Mouse (Mus musculus): ENCODE data around the gene Atg9b. TPM values are rescaled to one million over a fixed set of nuclear protein-coding genes. Genes with fewer than 3 reads are reported as not detected.

Gene Atg9b
- total and polyA plus RNA-seq, 2 experiments = 0.09 to 0.35 TPM

DNA sequence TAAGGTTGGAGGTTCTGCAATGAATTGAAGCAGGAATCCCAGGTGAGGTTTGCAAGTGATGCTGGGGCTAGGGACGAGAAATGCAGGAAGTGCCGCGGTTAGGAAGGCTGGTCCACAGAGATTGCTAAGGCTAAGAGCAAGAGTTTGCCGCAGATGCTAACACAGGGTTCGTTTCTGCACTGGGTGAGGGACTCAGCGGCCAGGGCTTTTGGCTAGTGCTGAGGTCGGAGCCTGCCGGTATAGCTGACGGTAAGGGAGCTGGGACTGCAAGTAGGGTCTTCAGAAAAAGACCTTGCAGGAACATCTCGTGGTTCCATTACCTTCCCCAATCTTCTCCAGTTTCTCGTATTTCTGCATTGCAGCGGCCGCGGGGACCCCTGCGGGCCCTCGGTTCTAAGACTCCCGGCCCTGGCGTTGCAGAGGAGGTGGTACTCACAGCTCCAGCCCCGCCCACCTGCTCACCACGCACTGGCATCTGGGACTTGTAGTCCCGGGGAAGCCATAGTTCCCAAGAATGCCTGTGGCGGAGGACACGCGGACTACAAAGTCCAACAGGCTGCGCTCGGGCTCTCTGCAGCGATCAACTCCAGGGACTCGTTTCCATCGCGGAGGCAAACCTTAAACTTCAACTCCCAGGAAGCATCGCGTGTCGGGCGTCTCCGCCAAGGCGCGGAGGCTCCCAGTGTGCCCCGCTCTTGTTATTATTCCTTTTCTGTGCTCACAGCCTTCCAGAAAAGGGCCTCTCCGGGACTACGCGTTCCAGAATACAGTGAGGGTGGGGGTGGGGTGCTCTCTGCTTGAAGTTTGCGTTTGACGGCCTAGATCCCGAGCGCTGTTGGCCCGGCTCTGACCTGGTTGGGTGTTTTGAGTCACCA lies 31.4 kb upstream of the Atg9b start, which contains the start of the genes Cdk5 and Slc4a2:
Gene Cdk5 (minus strand): TSS at position 402 of the 875 bp plus-strand sequence.
Gene Slc4a2 (plus strand): TSS at position 709 of the 875 bp plus-strand sequence.
- H3K4me1 ChIP-seq (ENCODE audit: control insufficient read depth, insufficient read depth, low read length) = peaks cover 12% of the 10 kb centered on the region

DNA sequence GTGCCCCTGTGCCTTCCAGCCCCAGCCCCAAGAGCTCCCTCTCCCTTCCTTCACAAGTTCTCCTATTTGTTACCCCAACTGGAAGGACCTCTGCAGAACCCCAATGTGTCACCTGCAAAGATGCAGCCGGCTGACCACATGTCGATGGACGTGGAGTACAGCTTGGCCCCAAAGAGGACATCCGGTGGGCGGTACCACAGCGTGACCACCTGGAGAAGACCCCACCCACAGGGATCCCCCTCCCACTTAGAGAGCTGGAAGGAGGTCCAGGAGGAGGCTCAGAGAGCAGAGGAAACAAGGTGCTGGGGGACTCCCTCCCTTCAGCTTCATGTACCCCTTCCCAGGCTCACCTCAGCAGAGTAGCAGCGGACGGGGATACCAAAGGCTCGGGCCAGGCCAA lies 28.4 kb upstream of the Atg9b start:
- Histone ChIP-seq H3K27me3 (ENCODE audit: control insufficient read depth, insufficient read depth, low read length) (no peaks in the 10 kb centered on the region), H3K79me2 (ENCODE audit: control insufficient read depth, insufficient read depth, low read length) (peaks cover 2% of the 10 kb centered on the region; the same call in 1 of the 2 replicates), H3K4me1 (ENCODE audit: control insufficient read depth, insufficient read depth, low read length) (peaks cover 5% of the 10 kb centered on the region; the same call in 1 of the 2 replicates), H3K36me3 (ENCODE audit: control insufficient read depth, insufficient read depth, low read length) (no peaks in the 10 kb centered on the region), H3K27ac (replicated peaks; ENCODE audit: insufficient read depth, low read depth, low read length) (no peak overlapping the region), H3K4me3 (ENCODE audit: insufficient read depth, low read depth, low read length) (no peak overlapping the region), H3K9ac (ENCODE audit: low read depth, low read length) (no peak overlapping the region)
- DNase-seq (ENCODE audit: extremely low read depth, low read depth, low spot score) = no peak
- 99% methylated on average over 9 of the region's 9 CpGs for WGBS
- TF ChIP-seq POLR2A (IDR thresholded peaks at IDR 0.05; ENCODE audit: extremely low read depth, insufficient read depth, low read length) = no peak
- TF ChIP-seq CTCF (IDR thresholded peaks at IDR 0.05; ENCODE audit: low read depth, low read length) = no peak

More for the DNA sequence above, 31.4 kb upstream of the Atg9b start, which contains the start of the genes Cdk5 and Slc4a2:
- H3K9ac ChIP-seq (ENCODE audit: low read depth, low read length) = peak within 1 kb of the TSS; percentile 95
- H3K27ac ChIP-seq (replicated peaks; ENCODE audit: insufficient read depth, low read depth, low read length) = peak within 1 kb of the TSS; percentile 87
- H3K36me3 ChIP-seq (ENCODE audit: control insufficient read depth, insufficient read depth, low read length) = no peaks in the 10 kb centered on the region
- peak within 1 kb of the TSS; percentile 76 for H3K4me3 ChIP-seq (ENCODE audit: insufficient read depth, low read depth, low read length)
- WGBS = under 1% methylated on average over 46 of the region's 46 CpGs
- no peak for TF ChIP-seq CTCF (IDR thresholded peaks at IDR 0.05; ENCODE audit: low read depth, low read length)
- TF ChIP-seq POLR2A (IDR thresholded peaks at IDR 0.05; ENCODE audit: extremely low read depth, insufficient read depth, low read length) = peak; percentile 59; the same call in 1 of the 2 replicates
- peaks cover 5% of the 10 kb centered on the region; the same call in 1 of the 2 replicates for H3K79me2 ChIP-seq (ENCODE audit: control insufficient read depth, insufficient read depth, low read length)
- H3K27me3 ChIP-seq (ENCODE audit: control insufficient read depth, insufficient read depth, low read length) = no peaks in the 10 kb centered on the region
- DNase-seq (ENCODE audit: extremely low read depth, low read depth, low spot score) = peak; percentile 99

DNA sequence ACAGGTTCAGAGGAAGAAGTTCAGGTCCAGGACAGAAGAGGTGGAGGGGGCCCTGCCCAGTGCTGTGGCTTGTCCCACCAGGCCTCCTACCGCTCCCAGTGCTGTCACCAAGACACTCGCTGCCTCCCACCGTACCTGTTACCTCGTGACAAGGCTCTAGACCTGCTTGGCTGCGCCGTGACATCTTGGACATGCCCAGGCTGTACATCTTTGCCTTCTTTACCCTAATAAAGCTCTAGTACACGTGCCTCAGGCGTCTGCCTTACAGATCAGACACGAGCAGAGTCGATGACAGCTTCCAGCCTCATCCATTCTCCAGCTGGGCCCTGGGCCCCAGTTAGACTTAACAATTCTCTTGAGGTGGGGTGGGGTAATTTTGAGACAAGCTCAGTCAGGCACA lies 25.6 kb upstream of the Atg9b start:
- Histone ChIP-seq H3K27ac (replicated peaks; ENCODE audit: insufficient read depth, low read depth, low read length) (no peak overlapping the region), H3K9ac (ENCODE audit: low read depth, low read length) (no peak overlapping the region), H3K4me1 (ENCODE audit: control insufficient read depth, insufficient read depth, low read length) (no peaks in the 10 kb centered on the region), H3K79me2 (ENCODE audit: control insufficient read depth, insufficient read depth, low read length) (0 out of 2 replicates have a peak, but pooled peaks cover under 1% of the 10 kb centered on the region), H3K4me3 (ENCODE audit: insufficient read depth, low read depth, low read length) (no peak overlapping the region), H3K27me3 (ENCODE audit: control insufficient read depth, insufficient read depth, low read length) (no peaks in the 10 kb centered on the region), H3K36me3 (ENCODE audit: control insufficient read depth, insufficient read depth, low read length) (no peaks in the 10 kb centered on the region)
- TF ChIP-seq CTCF (IDR thresholded peaks at IDR 0.05; ENCODE audit: low read depth, low read length) (no peak), POLR2A (IDR thresholded peaks at IDR 0.05; ENCODE audit: extremely low read depth, insufficient read depth, low read length) (no peak)
- no peak for DNase-seq (ENCODE audit: extremely low read depth, low read depth, low spot score)
- WGBS = 93% methylated on average over 10 of the region's 10 CpGs

DNA sequence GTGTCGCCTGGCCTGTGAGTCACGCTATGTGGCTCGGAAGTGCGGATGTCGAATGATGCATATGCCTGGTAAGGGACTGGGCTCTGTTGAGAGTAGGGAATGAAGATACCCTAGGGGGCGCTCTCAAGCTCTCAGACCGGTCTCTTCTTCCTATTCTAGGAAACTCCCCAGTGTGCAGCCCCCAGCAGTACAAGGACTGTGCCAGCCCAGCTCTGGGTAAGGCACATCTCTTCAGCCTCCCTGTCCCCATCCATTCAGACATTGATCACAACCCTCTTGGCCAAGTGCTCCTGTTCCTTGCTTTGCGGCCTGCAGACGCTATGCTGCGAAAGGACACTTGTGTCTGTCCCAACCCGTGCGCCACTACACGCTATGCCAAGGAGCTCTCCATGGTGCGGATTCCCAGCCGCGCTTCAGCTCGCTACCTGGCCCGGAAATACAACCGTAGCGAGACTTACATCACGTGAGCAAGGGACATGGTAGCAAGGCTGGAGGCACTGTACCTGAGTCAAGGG lies 24.3 kb upstream of the Atg9b start:
- no peak overlapping the region for H3K9ac ChIP-seq (ENCODE audit: low read depth, low read length)
- no peaks in the 10 kb centered on the region for H3K36me3 ChIP-seq (ENCODE audit: control insufficient read depth, insufficient read depth, low read length)
- peak; percentile 50 for DNase-seq (ENCODE audit: extremely low read depth, low read depth, low spot score)
- no peaks in the 10 kb centered on the region for H3K4me1 ChIP-seq (ENCODE audit: control insufficient read depth, insufficient read depth, low read length)
- no peaks in the 10 kb centered on the region for H3K27me3 ChIP-seq (ENCODE audit: control insufficient read depth, insufficient read depth, low read length)
- no peak overlapping the region for H3K4me3 ChIP-seq (ENCODE audit: insufficient read depth, low read depth, low read length)
- H3K79me2 ChIP-seq (ENCODE audit: control insufficient read depth, insufficient read depth, low read length) = no peaks in the 10 kb centered on the region
- WGBS = 8% methylated on average over 21 of the region's 21 CpGs
- no peak overlapping the region for H3K27ac ChIP-seq (replicated peaks; ENCODE audit: insufficient read depth, low read depth, low read length)
- no peak for TF ChIP-seq POLR2A (IDR thresholded peaks at IDR 0.05; ENCODE audit: extremely low read depth, insufficient read depth, low read length)
- TF ChIP-seq CTCF (IDR thresholded peaks at IDR 0.05; ENCODE audit: low read depth, low read length) = peak; percentile 62

DNA sequence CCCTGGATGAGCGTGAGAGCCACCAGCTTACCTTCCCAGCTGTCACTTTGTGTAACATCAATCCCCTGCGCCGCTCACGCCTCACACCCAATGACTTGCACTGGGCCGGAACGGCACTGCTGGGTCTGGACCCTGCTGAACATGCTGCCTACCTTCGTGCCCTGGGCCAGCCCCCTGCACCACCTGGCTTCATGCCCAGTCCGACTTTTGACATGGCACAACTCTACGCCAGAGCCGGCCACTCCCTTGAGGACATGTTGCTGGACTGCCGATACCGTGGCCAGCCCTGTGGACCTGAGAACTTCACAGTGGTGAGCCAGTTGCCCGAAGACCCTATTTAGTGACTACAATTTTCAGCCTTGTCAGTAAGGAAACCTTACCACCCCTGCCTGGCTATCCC lies 22.0 kb upstream of the Atg9b start:
- H3K36me3 ChIP-seq (ENCODE audit: control insufficient read depth, insufficient read depth, low read length) = no peaks in the 10 kb centered on the region
- 80% methylated on average over 13 of the region's 13 CpGs for WGBS
- DNase-seq (ENCODE audit: extremely low read depth, low read depth, low spot score) = no peak
- no peak overlapping the region for H3K4me3 ChIP-seq (ENCODE audit: insufficient read depth, low read depth, low read length)
- H3K27me3 ChIP-seq (ENCODE audit: control insufficient read depth, insufficient read depth, low read length) = no peaks in the 10 kb centered on the region
- H3K9ac ChIP-seq (ENCODE audit: low read depth, low read length) = no peak overlapping the region
- H3K4me1 ChIP-seq (ENCODE audit: control insufficient read depth, insufficient read depth, low read length) = no peaks in the 10 kb centered on the region
- TF ChIP-seq CTCF (IDR thresholded peaks at IDR 0.05; ENCODE audit: low read depth, low read length) (no peak), POLR2A (IDR thresholded peaks at IDR 0.05; ENCODE audit: extremely low read depth, insufficient read depth, low read length) (no peak)
- no peak overlapping the region for H3K27ac ChIP-seq (replicated peaks; ENCODE audit: insufficient read depth, low read depth, low read length)
- H3K79me2 ChIP-seq (ENCODE audit: control insufficient read depth, insufficient read depth, low read length) = no peaks in the 10 kb centered on the region
